Mouse (Mus musculus): Measurements from ENCODE around the gene Zbtb43. TPM values are rescaled to one million over a fixed set of nuclear protein-coding genes. Genes with fewer than 3 reads are reported as not detected.

Gene Zbtb43
- total and polyA plus RNA-seq, 3 experiments = 8.5 to 10.9 (median 8.9) TPM

DNA sequence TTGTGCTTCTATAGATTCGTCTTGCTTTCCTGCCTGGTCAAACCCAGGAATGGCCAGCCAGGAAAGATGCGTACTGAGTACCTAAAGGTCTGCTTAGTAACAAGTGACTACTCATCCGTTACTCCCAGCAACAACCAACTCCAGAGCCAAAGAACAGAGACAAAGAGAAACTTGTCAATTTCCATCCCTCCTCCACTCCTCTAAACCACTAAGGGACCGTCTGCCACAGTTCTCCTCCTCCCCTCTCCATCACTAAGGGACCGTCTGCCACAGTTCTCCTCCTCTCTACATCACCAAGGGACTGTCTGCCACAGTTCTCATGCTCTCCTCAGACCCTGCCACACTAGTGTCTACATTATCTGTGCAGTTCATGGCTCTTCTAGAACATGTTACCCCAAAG lies 3.1 kb downstream of the Zbtb43 start:
- H3K27ac ChIP-seq (ENCODE audit: insufficient read depth, low read depth) = no peak overlapping the region
- H3K9me3 ChIP-seq (replicated peaks; ENCODE audit: low read length) = no peaks in the 10 kb centered on the region
- H3K4me2 ChIP-seq (ENCODE audit: insufficient read depth, low read depth, poor library complexity, severe bottlenecking) = no peak overlapping the region
- H3K27me3 ChIP-seq (replicated peaks) = peaks cover 10% of the 10 kb centered on the region
- dilution Hi-C loops (cut with MboI; ENCODE audit: extremely low pct_ligation_motif_present, extremely low pct_unique_long_range_greater_than_20kb, low sequenced_read_pairs) = no loop called here
- peaks cover 0 to 37% of the 10 kb centered on the region in 2 experiments; a peak in 2 of 4 replicates for H3K4me1 ChIP-seq (ENCODE audit: control insufficient read depth in 1 of 2, insufficient read depth in 2 of 2)
- DNase-seq (ENCODE audit: extremely low read depth) = no peak
- H3K4me3 ChIP-seq (replicated peaks in 1 of 3; ENCODE audit: low read depth in 2 of 3, low read length in 2 of 3, poor library complexity in 1 of 3) = no peak overlapping the region
- peaks cover 12 to 55% of the 10 kb centered on the region in 2 experiments for H3K36me3 ChIP-seq (replicated peaks in 1 of 2; ENCODE audit: control insufficient read depth in 1 of 2, insufficient read depth in 1 of 2, low read length in 1 of 2)
- H3K79me2 ChIP-seq (replicated peaks; ENCODE audit: control insufficient read depth, extremely low read depth, insufficient read depth, poor library complexity, severe bottlenecking) = peaks cover 22% of the 10 kb centered on the region
- TF ChIP-seq JUND (conservative IDR thresholded peaks at IDR 0.05; ENCODE audit: low read depth, low read length) (no peak), USF2 (conservative IDR thresholded peaks at IDR 0.05; ENCODE audit: low read depth, low read length) (no peak), RCOR1 (conservative IDR thresholded peaks at IDR 0.05; ENCODE audit: low read depth, low read length) (no peak), MAX (IDR thresholded peaks at IDR 0.05; ENCODE audit: low read length) (no peak), EP300 (IDR thresholded peaks at IDR 0.05; ENCODE audit: low read length) (no peak), GABPA (IDR thresholded peaks at IDR 0.05; ENCODE audit: insufficient replicate concordance, low read depth, low read length) (no peak), ETS1 (conservative IDR thresholded peaks at IDR 0.05; ENCODE audit: low read depth, low read length) (no peak), MEF2A (IDR thresholded peaks at IDR 0.05; ENCODE audit: borderline replicate concordance, low read depth, low read length) (no peak), NELFE (IDR thresholded peaks at IDR 0.05; ENCODE audit: low read depth, low read length) (no peak), SMC3 (IDR thresholded peaks at IDR 0.05; ENCODE audit: low read depth, low read length) (no peak), ELF1 (IDR thresholded peaks at IDR 0.05; ENCODE audit: low read depth, low read length) (no peak), JUN (IDR thresholded peaks at IDR 0.05; ENCODE audit: insufficient read depth, low read depth, low read length) (no peak), CHD2 (IDR thresholded peaks at IDR 0.05; ENCODE audit: low read length) (no peak), POLR2AphosphoS2 (IDR thresholded peaks at IDR 0.05; ENCODE audit: low read depth, low read length) (no peak), MXI1 (IDR thresholded peaks at IDR 0.05; ENCODE audit: low read depth, low read length) (no peak), ZNF384 (IDR thresholded peaks at IDR 0.05; ENCODE audit: low read depth, low read length) (no peak), CTCF (conservative IDR thresholded peaks at IDR 0.05 in 1 of 2, IDR thresholded peaks at IDR 0.05 in 1 of 2; ENCODE audit: low read depth in 2 of 2, low read length in 2 of 2) (no peak), RAD21 (IDR thresholded peaks at IDR 0.05; ENCODE audit: low read depth, low read length) (no peak), TBP (conservative IDR thresholded peaks at IDR 0.05; ENCODE audit: low read depth, low read length) (no peak)
- H3K9ac ChIP-seq (ENCODE audit: insufficient read depth, low read depth) = no peak overlapping the region
- in situ Hi-C loops (cut with MboI; ENCODE audit: low pct_ligation_motif_present, low pct_unique_long_range_greater_than_20kb, low sequenced_read_pairs) = no loop called here

DNA sequence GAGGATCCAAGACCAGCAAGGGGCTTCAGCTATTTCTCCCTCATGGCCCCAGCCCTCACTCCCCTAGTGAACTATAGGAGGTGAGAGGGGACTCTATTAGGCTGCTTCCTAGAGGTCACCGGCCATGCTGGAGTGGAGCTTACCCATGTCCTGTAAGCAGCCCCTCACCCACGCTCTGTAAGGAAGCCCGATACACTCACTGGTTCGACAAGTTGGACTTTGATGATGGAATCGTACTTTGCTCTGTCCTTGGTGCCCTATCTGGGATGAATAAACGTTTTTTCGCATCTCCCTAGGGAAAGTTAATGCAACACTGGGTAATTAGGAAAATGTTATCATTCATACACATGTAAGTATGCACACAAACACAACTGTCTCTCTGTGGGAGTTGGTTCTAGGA lies 6.3 kb downstream of the Zbtb43 start:
- Histone ChIP-seq H3K36me3 (replicated peaks in 1 of 2; ENCODE audit: control insufficient read depth in 1 of 2, insufficient read depth in 1 of 2, low read length in 1 of 2) (peaks cover 25 to 81% of the 10 kb centered on the region in 2 experiments), H3K4me2 (ENCODE audit: insufficient read depth, low read depth, poor library complexity, severe bottlenecking) (no peak overlapping the region), H3K9me3 (replicated peaks; ENCODE audit: low read length) (no peaks in the 10 kb centered on the region), H3K4me3 (replicated peaks in 1 of 3; ENCODE audit: low read depth in 2 of 3, low read length in 2 of 3, poor library complexity in 1 of 3) (no peak overlapping the region), H3K27me3 (replicated peaks) (no peaks in the 10 kb centered on the region), H3K79me2 (replicated peaks; ENCODE audit: control insufficient read depth, extremely low read depth, insufficient read depth, poor library complexity, severe bottlenecking) (peaks cover 12% of the 10 kb centered on the region), H3K4me1 (ENCODE audit: control insufficient read depth in 1 of 2, insufficient read depth in 2 of 2) (peaks cover 0 to 30% of the 10 kb centered on the region in 2 experiments; a peak in 2 of 4 replicates), H3K9ac (ENCODE audit: insufficient read depth, low read depth) (no peak overlapping the region), H3K27ac (ENCODE audit: insufficient read depth, low read depth) (no peak overlapping the region)
- in situ Hi-C loops (cut with MboI; ENCODE audit: low pct_ligation_motif_present, low pct_unique_long_range_greater_than_20kb, low sequenced_read_pairs) = no loop called here
- no peak for DNase-seq (ENCODE audit: extremely low read depth)
- dilution Hi-C loops (cut with MboI; ENCODE audit: extremely low pct_ligation_motif_present, extremely low pct_unique_long_range_greater_than_20kb, low sequenced_read_pairs) = no loop called here
- TF ChIP-seq MEF2A (IDR thresholded peaks at IDR 0.05; ENCODE audit: borderline replicate concordance, low read depth, low read length) (no peak), USF2 (conservative IDR thresholded peaks at IDR 0.05; ENCODE audit: low read depth, low read length) (no peak), TCF12 (IDR thresholded peaks at IDR 0.05; ENCODE audit: low read depth, low read length) (no peak), PAX5 (IDR thresholded peaks at IDR 0.05; ENCODE audit: low read length) (no peak), USF1 (IDR thresholded peaks at IDR 0.05; ENCODE audit: low read depth, low read length) (no peak), RAD21 (IDR thresholded peaks at IDR 0.05; ENCODE audit: low read depth, low read length) (no peak), ELF1 (IDR thresholded peaks at IDR 0.05; ENCODE audit: low read depth, low read length) (no peak), MAFK (IDR thresholded peaks at IDR 0.05; ENCODE audit: insufficient replicate concordance, low read length) (no peak)
